Mouse (Mus musculus): Measurements from ENCODE around the gene Ang2. TPM values are rescaled to one million over a fixed set of nuclear protein-coding genes. Genes with fewer than 3 reads are reported as not detected.

The Ang2 gene
- polyA plus RNA-seq, 1 experiment from 2014 or later, result not detected

DNA sequence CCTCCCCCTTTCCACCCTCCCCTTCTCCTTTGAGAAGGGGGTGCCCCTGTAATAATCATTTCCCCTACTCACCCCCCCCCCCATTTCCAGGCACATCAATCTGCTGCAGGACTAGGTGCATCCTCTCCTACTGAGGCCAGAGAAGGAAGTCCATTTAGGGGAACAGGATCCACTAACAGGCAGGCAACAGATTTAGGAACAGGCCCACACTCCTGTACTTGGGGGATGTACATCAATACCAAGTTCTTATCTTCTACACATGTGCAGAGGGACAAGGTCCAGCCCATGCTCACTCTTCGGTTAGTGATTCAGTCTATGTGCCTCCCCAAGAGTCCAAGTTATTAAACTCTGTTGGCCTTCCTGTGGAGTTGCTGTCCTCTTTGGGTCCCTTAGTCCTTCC lies 41.9 kb downstream of the Ang2 start:
- Histone ChIP-seq H3K4me3 (ENCODE audit: low read depth, low read length) (no peak overlapping the region), H3K9ac (ENCODE audit: low read depth, low read length) (no peak overlapping the region), H3K36me3 (ENCODE audit: control insufficient read depth, insufficient read depth, low read length) (no peaks in the 10 kb centered on the region), H3K27ac (ENCODE audit: low read length) (no peak overlapping the region), H3K4me2 (ENCODE audit: low read length) (no peak overlapping the region), H3K9me3 (replicated peaks; ENCODE audit: control insufficient read depth, low read length, poor library complexity, severe bottlenecking) (no peaks in the 10 kb centered on the region), H3K4me1 (ENCODE audit: control insufficient read depth, insufficient read depth, low read length) (no peaks in the 10 kb centered on the region), H3K27me3 (ENCODE audit: control insufficient read depth, insufficient read depth, low read depth, low read length) (no peaks in the 10 kb centered on the region)
- no peak for ATAC-seq
- WGBS, result 96% methylated on average over 1 of the region's 1 CpGs

- no peaks in the 10 kb centered on the region for H3K36me3 ChIP-seq (ENCODE audit: control insufficient read depth, insufficient read depth, low read length)
- no peak overlapping the region for H3K9ac ChIP-seq (ENCODE audit: low read depth, low read length)
- H3K27ac ChIP-seq (ENCODE audit: low read length), result no peak overlapping the region
- no peaks in the 10 kb centered on the region for H3K9me3 ChIP-seq (replicated peaks; ENCODE audit: control insufficient read depth, low read length, poor library complexity, severe bottlenecking)
- no peak for ATAC-seq
- H3K27me3 ChIP-seq (ENCODE audit: control insufficient read depth, insufficient read depth, low read depth, low read length), result no peaks in the 10 kb centered on the region
- 86% methylated on average over 4 of the region's 4 CpGs for WGBS
- H3K4me1 ChIP-seq (ENCODE audit: control insufficient read depth, insufficient read depth, low read length), result no peaks in the 10 kb centered on the region
- H3K4me3 ChIP-seq (ENCODE audit: low read depth, low read length), result no peak overlapping the region
- H3K4me2 ChIP-seq (ENCODE audit: low read length), result no peak overlapping the region
Measured at GRCm38 (mm10) chr14:51156736-51157068, 42.2 kb downstream of the Ang2 start.

- Histone ChIP-seq H3K9me3 (replicated peaks; ENCODE audit: control insufficient read depth, low read length, poor library complexity, severe bottlenecking) (no peaks in the 10 kb centered on the region), H3K4me1 (ENCODE audit: control insufficient read depth, insufficient read depth, low read length) (no peaks in the 10 kb centered on the region), H3K27me3 (ENCODE audit: control insufficient read depth, insufficient read depth, low read depth, low read length) (no peaks in the 10 kb centered on the region), H3K27ac (ENCODE audit: low read length) (no peak overlapping the region), H3K4me3 (ENCODE audit: low read depth, low read length) (no peak overlapping the region), H3K9ac (ENCODE audit: low read depth, low read length) (no peak overlapping the region), H3K4me2 (ENCODE audit: low read length) (no peak overlapping the region), H3K36me3 (ENCODE audit: control insufficient read depth, insufficient read depth, low read length) (no peaks in the 10 kb centered on the region)
- WGBS, result 89% methylated on average over 5 of the region's 5 CpGs
- no peak for ATAC-seq
Measured at GRCm38 (mm10) chr14:51156056-51156735, 42.8 kb downstream of the Ang2 start.

GRCm38 (mm10) chr14:51152249-51152870 lies 46.6 kb downstream of the Ang2 start:
- Histone ChIP-seq H3K4me1 (ENCODE audit: control insufficient read depth, insufficient read depth, low read length) (no peaks in the 10 kb centered on the region), H3K27me3 (ENCODE audit: control insufficient read depth, insufficient read depth, low read depth, low read length) (no peaks in the 10 kb centered on the region), H3K27ac (ENCODE audit: low read length) (no peak overlapping the region), H3K4me2 (ENCODE audit: low read length) (no peak overlapping the region), H3K9ac (ENCODE audit: low read depth, low read length) (no peak overlapping the region), H3K4me3 (ENCODE audit: low read depth, low read length) (no peak overlapping the region), H3K9me3 (replicated peaks; ENCODE audit: control insufficient read depth, low read length, poor library complexity, severe bottlenecking) (no peaks in the 10 kb centered on the region), H3K36me3 (ENCODE audit: control insufficient read depth, insufficient read depth, low read length) (no peaks in the 10 kb centered on the region)
- ATAC-seq, result no peak
- WGBS, result 89% methylated on average over 5 of the region's 5 CpGs

DNA sequence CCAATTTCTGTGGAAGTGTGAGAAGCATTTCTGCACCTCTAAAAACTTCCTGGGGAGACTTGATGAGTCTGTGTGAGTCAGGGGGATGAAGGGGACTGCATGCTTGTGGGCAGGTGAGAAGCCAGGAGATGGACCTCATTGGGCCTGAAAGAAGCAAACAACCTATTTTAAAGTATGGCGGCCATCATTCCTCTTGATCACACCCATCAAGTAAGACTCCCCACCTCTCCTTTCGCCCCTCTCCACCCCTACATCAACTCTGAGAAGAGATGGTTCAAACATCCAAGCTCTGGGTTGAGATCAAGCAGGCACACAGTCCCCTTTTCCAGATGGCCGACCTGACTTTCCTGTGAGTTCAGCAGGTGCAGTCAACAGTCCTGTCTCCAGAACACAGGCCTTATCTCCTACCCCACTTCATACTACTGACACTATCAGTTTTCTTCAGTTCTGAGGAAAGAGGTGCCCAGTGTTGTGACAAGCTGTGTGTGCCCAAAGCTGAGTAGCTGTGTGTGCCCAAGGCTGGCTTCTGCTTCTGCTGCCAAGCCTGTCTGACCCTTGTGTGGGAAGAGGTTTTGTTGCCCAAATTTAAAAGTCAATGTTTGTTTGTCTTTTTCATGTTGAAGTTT lies 48.6 kb downstream of the Ang2 start:
- no peak for ATAC-seq
- Histone ChIP-seq H3K4me3 (ENCODE audit: low read depth, low read length) (no peak overlapping the region), H3K27me3 (ENCODE audit: control insufficient read depth, insufficient read depth, low read depth, low read length) (no peaks in the 10 kb centered on the region), H3K9me3 (replicated peaks; ENCODE audit: control insufficient read depth, low read length, poor library complexity, severe bottlenecking) (no peaks in the 10 kb centered on the region), H3K27ac (ENCODE audit: low read length) (no peak overlapping the region), H3K36me3 (ENCODE audit: control insufficient read depth, insufficient read depth, low read length) (no peaks in the 10 kb centered on the region), H3K4me1 (ENCODE audit: control insufficient read depth, insufficient read depth, low read length) (no peaks in the 10 kb centered on the region), H3K4me2 (ENCODE audit: low read length) (no peak overlapping the region), H3K9ac (ENCODE audit: low read depth, low read length) (no peak overlapping the region)
- 96% methylated on average over 3 of the region's 3 CpGs for WGBS

DNA sequence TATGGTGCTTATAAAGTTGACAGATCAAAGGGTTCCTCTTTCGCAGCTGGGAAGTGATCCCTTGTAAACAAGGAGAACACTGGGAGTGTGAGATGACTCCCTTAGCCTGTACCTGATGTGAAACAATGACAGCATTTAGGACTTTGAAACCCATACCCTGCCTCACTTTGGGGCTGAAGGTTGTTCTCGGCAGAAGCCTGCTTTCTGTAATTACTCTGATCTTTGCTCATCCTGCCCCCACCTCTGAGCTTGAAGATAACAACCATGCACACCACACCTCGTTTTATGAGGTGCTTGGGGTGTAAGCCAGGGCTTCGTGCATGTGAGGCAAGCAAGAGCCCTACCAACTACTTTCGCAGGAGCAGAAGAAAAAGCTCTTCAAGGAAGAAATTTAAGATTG lies 49.8 kb downstream of the Ang2 start:
- no peak overlapping the region for H3K4me3 ChIP-seq (ENCODE audit: low read depth, low read length)

GRCm38 (mm10) chr14:51148006-51148405 lies 50.9 kb downstream of the Ang2 start:
- Histone ChIP-seq H3K4me3 (ENCODE audit: low read depth, low read length) (no peak overlapping the region), H3K9me3 (replicated peaks; ENCODE audit: control insufficient read depth, low read length, poor library complexity, severe bottlenecking) (no peaks in the 10 kb centered on the region), H3K36me3 (ENCODE audit: control insufficient read depth, insufficient read depth, low read length) (no peaks in the 10 kb centered on the region), H3K27me3 (ENCODE audit: control insufficient read depth, insufficient read depth, low read depth, low read length) (no peaks in the 10 kb centered on the region), H3K4me2 (ENCODE audit: low read length) (no peak overlapping the region), H3K4me1 (ENCODE audit: control insufficient read depth, insufficient read depth, low read length) (no peaks in the 10 kb centered on the region), H3K27ac (ENCODE audit: low read length) (no peak overlapping the region), H3K9ac (ENCODE audit: low read depth, low read length) (no peak overlapping the region)
- 74% methylated on average over 3 of the region's 3 CpGs for WGBS
- ATAC-seq, result no peak

More for the DNA sequence above, 49.8 kb downstream of the Ang2 start:
- H3K9ac ChIP-seq (ENCODE audit: low read depth, low read length), result no peak overlapping the region
- no peaks in the 10 kb centered on the region for H3K27me3 ChIP-seq (ENCODE audit: control insufficient read depth, insufficient read depth, low read depth, low read length)
- no peaks in the 10 kb centered on the region for H3K36me3 ChIP-seq (ENCODE audit: control insufficient read depth, insufficient read depth, low read length)
- no peak overlapping the region for H3K27ac ChIP-seq (ENCODE audit: low read length)
- ATAC-seq, result no peak
- H3K9me3 ChIP-seq (replicated peaks; ENCODE audit: control insufficient read depth, low read length, poor library complexity, severe bottlenecking), result no peaks in the 10 kb centered on the region
- H3K4me1 ChIP-seq (ENCODE audit: control insufficient read depth, insufficient read depth, low read length), result no peaks in the 10 kb centered on the region
- H3K4me2 ChIP-seq (ENCODE audit: low read length), result no peak overlapping the region
- WGBS, result 79% methylated on average over 5 of the region's 5 CpGs

DNA sequence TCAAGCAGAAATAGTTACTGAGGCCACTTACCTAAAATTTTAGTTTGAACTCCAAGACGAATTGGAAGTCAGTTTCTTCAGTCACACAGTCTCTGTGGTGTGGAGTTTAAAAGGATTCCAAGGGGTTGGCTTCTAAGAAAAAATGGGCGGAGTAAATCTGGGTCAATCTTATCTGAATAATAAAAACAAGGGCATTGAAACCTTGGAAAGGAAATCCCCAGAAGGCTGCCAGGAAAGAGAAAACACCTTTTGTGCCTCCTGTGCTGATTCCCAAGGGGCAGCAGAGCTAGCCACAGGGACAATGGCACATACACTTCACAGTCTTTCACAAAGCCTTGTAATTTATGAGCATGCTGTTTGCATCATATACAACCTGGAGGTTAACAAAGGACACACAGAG lies 52.3 kb downstream of the Ang2 start, which contains the start of gene Rnase1:
TSS of gene Rnase1 (minus strand) at position 101 of the 400 bp plus-strand sequence.
- no peak within 1 kb of the TSS for H3K27ac ChIP-seq (ENCODE audit: low read length)
- H3K36me3 ChIP-seq (ENCODE audit: control insufficient read depth, insufficient read depth, low read length), result no peaks in the 10 kb centered on the region
- 46% methylated on average over 2 of the region's 2 CpGs for WGBS
- no peak within 1 kb of the TSS for H3K4me3 ChIP-seq (ENCODE audit: low read depth, low read length)
- H3K27me3 ChIP-seq (ENCODE audit: control insufficient read depth, insufficient read depth, low read depth, low read length), result no peaks in the 10 kb centered on the region
- no peak within 1 kb of the TSS for H3K9ac ChIP-seq (ENCODE audit: low read depth, low read length)
- H3K9me3 ChIP-seq (replicated peaks; ENCODE audit: control insufficient read depth, low read length, poor library complexity, severe bottlenecking), result no peaks in the 10 kb centered on the region
- H3K4me2 ChIP-seq (ENCODE audit: low read length), result no peak within 1 kb of the TSS
- H3K4me1 ChIP-seq (ENCODE audit: control insufficient read depth, insufficient read depth, low read length), result no peaks in the 10 kb centered on the region
- no peak for ATAC-seq

DNA sequence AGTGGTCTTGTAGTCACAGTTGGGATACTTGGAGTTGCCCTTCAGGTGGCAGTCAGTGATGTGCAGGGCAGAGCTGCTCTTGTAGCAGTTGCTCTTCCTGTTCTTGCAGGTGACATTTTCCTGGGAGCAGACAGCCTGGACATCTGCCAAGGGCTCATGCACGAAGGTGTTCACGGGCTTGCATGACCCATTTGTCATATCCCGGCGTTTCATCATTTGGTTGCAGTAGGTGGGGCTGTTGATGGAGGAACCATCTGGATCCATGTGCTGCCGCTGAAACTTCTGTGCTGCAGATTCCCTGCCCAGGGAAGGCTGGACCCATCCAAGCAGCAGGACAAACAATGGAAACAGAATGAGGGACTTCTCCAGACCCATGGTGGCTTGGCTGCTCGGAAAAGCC lies 53.4 kb downstream of the Ang2 start:
- Histone ChIP-seq H3K36me3 (ENCODE audit: control insufficient read depth, insufficient read depth, low read length) (no peaks in the 10 kb centered on the region), H3K9ac (ENCODE audit: low read depth, low read length) (no peak overlapping the region), H3K4me2 (ENCODE audit: low read length) (no peak overlapping the region), H3K9me3 (replicated peaks; ENCODE audit: control insufficient read depth, low read length, poor library complexity, severe bottlenecking) (no peaks in the 10 kb centered on the region), H3K4me1 (ENCODE audit: control insufficient read depth, insufficient read depth, low read length) (no peaks in the 10 kb centered on the region), H3K27me3 (ENCODE audit: control insufficient read depth, insufficient read depth, low read depth, low read length) (no peaks in the 10 kb centered on the region), H3K4me3 (ENCODE audit: low read depth, low read length) (no peak overlapping the region), H3K27ac (ENCODE audit: low read length) (no peak overlapping the region)
- no peak for ATAC-seq
- 85% methylated on average over 6 of the region's 6 CpGs for WGBS

Measured in midbrain, embryonic 16.5 days (tissue).